Mouse (Mus musculus) spleen, postnatal 4 days (tissue): ENCODE data around the gene Hyal3.
A peak's percentile ranks its signal among the peaks of the same experiment; 100 is the strongest.

Experiments used
- DNase-seq, 2 experiments: peaks; one replicate each; pipeline ENCODE4 v3.0.0; 2022; ENCODE audit warnings: low spot score in 2 of 2

Hyal3 gene

GRCm38 (mm10) chr9:107617461-107617860 is 36.8 kb downstream of the Hyal3 start:
- no peak for DNase-seq

- DNase-seq, result no peak
Observed at GRCm38 (mm10) chr9:107618098-107618497, 37.5 kb downstream of the Hyal3 start.

- DNase-seq, result no peak
Observed at GRCm38 (mm10) chr9:107618778-107619545, 38.3 kb downstream of the Hyal3 start.

- DNase-seq, result no peak
Observed at GRCm38 (mm10) chr9:107619546-107619879, 38.9 kb downstream of the Hyal3 start.

- DNase-seq, result no peak
Observed at GRCm38 (mm10) chr9:107620954-107621353, 40.3 kb downstream of the Hyal3 start.

- DNase-seq, result no peak
Observed at GRCm38 (mm10) chr9:107624539-107624938, 43.9 kb downstream of the Hyal3 start.

- DNase-seq, result no peak
Observed at GRCm38 (mm10) chr9:107624951-107625350, 44.3 kb downstream of the Hyal3 start.

GRCm38 (mm10) chr9:107625351-107626128 is 44.9 kb downstream of the Hyal3 start:
- DNase-seq, result no peak

- DNase-seq, result no peak
Observed at GRCm38 (mm10) chr9:107626158-107626843, 45.7 kb downstream of the Hyal3 start.

- peak; percentile 82 to 92 for DNase-seq
Observed at GRCm38 (mm10) chr9:107626844-107627277, 46.2 kb downstream of the Hyal3 start.

- no peak for DNase-seq
Observed at GRCm38 (mm10) chr9:107627387-107628255, 47.0 kb downstream of the Hyal3 start.

- DNase-seq, result peak; percentile 68 to 79
Observed at GRCm38 (mm10) chr9:107628721-107629410, 48.2 kb downstream of the Hyal3 start.

- DNase-seq, result peak in 1 of 2 experiments; percentile 45
Observed at GRCm38 (mm10) chr9:107629411-107629730, 48.8 kb downstream of the Hyal3 start.

GRCm38 (mm10) chr9:107629901-107630425 is 49.3 kb downstream of the Hyal3 start:
- no peak for DNase-seq

- no peak for DNase-seq
Observed at GRCm38 (mm10) chr9:107630576-107630975, 50.0 kb downstream of the Hyal3 start.

GRCm38 (mm10) chr9:107631311-107631826 is 50.8 kb downstream of the Hyal3 start:
- no peak for DNase-seq

GRCm38 (mm10) chr9:107631861-107632260 is 51.2 kb downstream of the Hyal3 start:
- DNase-seq, result no peak

- peak; percentile 84 to 88 for DNase-seq
Observed at GRCm38 (mm10) chr9:107632478-107632877, 51.9 kb downstream of the Hyal3 start.

- DNase-seq, result peak; percentile 86 to 92
Observed at GRCm38 (mm10) chr9:107633091-107633660, 52.6 kb downstream of the Hyal3 start.
